Mouse (Mus musculus) CD4-positive, CD25-positive, alpha-beta regulatory T cell, adult 4 months (primary cell): ENCODE data around the gene Gm4869. TPM values are rescaled to one million over a fixed set of nuclear protein-coding genes. Genes with fewer than 3 reads are reported as not detected.
A peak's percentile ranks its signal among the peaks of the same experiment; 100 is the strongest.

Source experiments
- ATAC-seq: one replicate; pipeline ENCODE4 v1.8.0; 2017
- polyA plus RNA-seq, 2 experiments: library from polyadenylated mRNA; unstranded; fragments of 100-300 nt; shearing (Covaris generic); gene quantifications; one replicate each; pipeline ENCODE4 v1.2.1; 2017

Gene Gm4869
- polyA plus RNA-seq, 2 experiments from 2014 or later: not detected

- ATAC-seq: no peak
These were observed 92.8 kb downstream of the Gm4869 start for GRCm38 (mm10) chr5:140538111-140538683.

GRCm38 (mm10) chr5:140540106-140540505 is 94.7 kb downstream of the Gm4869 start:
- ATAC-seq: peak; percentile 91

GRCm38 (mm10) chr5:140542811-140543575 is 97.5 kb downstream of the Gm4869 start:
- ATAC-seq: no peak

Other genes starting within 250 kb of the Gm4869 start
- gene Mad1l1, start 124.1 kb upstream of the Gm4869 start, polyA plus RNA-seq: 10 to 100 TPM; 28.2 to 40.3 TPM
- 10 to 100 TPM; 14.8 to 28.6 TPM for gene Nudt1, start 124.0 kb upstream of the Gm4869 start, polyA plus RNA-seq
- gene Mrm2, start 113.7 kb upstream of the Gm4869 start, polyA plus RNA-seq: 10 to 100 TPM; 10.6 to 14.9 TPM
- 1 to 10 TPM in 1 of 2 experiments, under 1 TPM in 1; 0.30 to 6.1 TPM for gene Snx8, start 56.4 kb upstream of the Gm4869 start, polyA plus RNA-seq
- 10 to 100 TPM; 17.8 to 25.9 TPM for gene Eif3b, start 26.3 kb upstream of the Gm4869 start, polyA plus RNA-seq
- 10 to 100 TPM; 31.8 to 44.3 TPM for gene Chst12, start 59.9 kb downstream of the Gm4869 start, polyA plus RNA-seq
- 1 to 10 TPM; 1.5 to 3.8 TPM for gene Grifin, start 119.4 kb downstream of the Gm4869 start, polyA plus RNA-seq
- 10 to 100 TPM; 24.2 to 26.2 TPM for gene Lfng, start 161.7 kb downstream of the Gm4869 start, polyA plus RNA-seq
- 1 to 10 TPM; 4.9 to 6.7 TPM for gene Ttyh3, start 203.4 kb downstream of the Gm4869 start, polyA plus RNA-seq